Mouse (Mus musculus) kidney, embryonic 14.5 days (tissue): ENCODE results near the gene Dnajc4. TPM values are rescaled to one million over a fixed set of nuclear protein-coding genes. Genes with fewer than 3 reads are reported as not detected.

Experiments used
- ATAC-seq: fragments of 200-750 bp; cut with Nextera tagmentation; 2 replicates; pipeline ENCODE4 v1.8.0; 2017; ENCODE audit warnings: moderate number of reproducible peaks, mild to moderate bottlenecking, moderate TSS enrichment, moderate library complexity; ENCODE audit not compliant: low FRiP score, low TSS enrichment
- H3K27ac ChIP-seq: fragments of 300-500 bp; sonication (generic); 2 replicates; pipeline ENCODE4 v1.5.1; 2014; ENCODE audit warnings: low read depth, mild to moderate bottlenecking, low read length, moderate library complexity, mixed read lengths
- H3K27me3 ChIP-seq: fragments of 300-500 bp; sonication (generic); 2 replicates; pipeline ENCODE4 v1.6.1; 2014; ENCODE audit warnings: mild to moderate bottlenecking, low read length; ENCODE audit not compliant: control insufficient read depth, insufficient read depth
- H3K36me3 ChIP-seq: fragments of 300-500 bp; sonication (generic); 2 replicates; pipeline ENCODE4 v1.6.1; 2014; ENCODE audit warnings: low read length, mixed read lengths; ENCODE audit not compliant: control insufficient read depth, insufficient read depth
- H3K4me1 ChIP-seq: fragments of 300-500 bp; sonication (generic); 2 replicates; pipeline ENCODE4 v1.6.1; 2014; ENCODE audit warnings: low read length, mixed read lengths; ENCODE audit not compliant: control insufficient read depth, insufficient read depth
- H3K4me2 ChIP-seq: fragments of 300-500 bp; sonication (generic); replicated peaks from 2 replicates; pipeline ENCODE4 v1.6.1; 2014; ENCODE audit warnings: low read depth, mild to moderate bottlenecking, low read length
- H3K4me3 ChIP-seq: fragments of 300-500 bp; sonication (generic); 2 replicates; pipeline ENCODE4 v1.5.1; 2014; ENCODE audit warnings: mild to moderate bottlenecking, low read length
- H3K9ac ChIP-seq: fragments of 300-500 bp; sonication (generic); 2 replicates; pipeline ENCODE4 v1.6.1; 2014; ENCODE audit warnings: low read depth, mild to moderate bottlenecking, low read length, moderate library complexity
- H3K9me3 ChIP-seq: fragments of 300-500 bp; sonication (generic); 2 replicates; pipeline ENCODE4 v1.6.1; 2016; ENCODE audit warnings: low read length; ENCODE audit not compliant: control insufficient read depth
- WGBS: fragments of 180-500 bp; shearing (Covaris S2); extraction: QIAGEN DNeasy Blood & Tissue Kit; methylation state at CpG from one replicate; pipeline ENCODE4 v1.1.7; 2014; 5-methylcytosine and 5-hydroxymethylcytosine counted together
- polyA plus RNA-seq: library from polyadenylated mRNA; unstranded; fragments of >200 nt; fragmentation: Nextera tagmentation; extraction: Ambion mirVana; gene quantifications from 2 replicates; pipeline ENCODE4 v1.2.1, GENCODE M21; 2014

The Dnajc4 gene
- polyA plus RNA-seq, 1 experiment from 2014 or later = 24.0 TPM

GRCm38 (mm10) chr19:6972247-6972917 is 20.0 kb downstream of the Dnajc4 start:
- Histone ChIP-seq H3K27me3 (no peaks in the 10 kb centered on the region), H3K27ac (no peak overlapping the region), H3K9me3 (no peaks in the 10 kb centered on the region), H3K4me2 (no peak overlapping the region), H3K4me3 (no peak overlapping the region), H3K4me1 (peaks cover 46% of the 10 kb centered on the region), H3K9ac (no peak overlapping the region), H3K36me3 (peaks cover 6% of the 10 kb centered on the region)
- no peak for ATAC-seq
- WGBS = 69% methylated on average over 13 of the region's 13 CpGs

DNA sequence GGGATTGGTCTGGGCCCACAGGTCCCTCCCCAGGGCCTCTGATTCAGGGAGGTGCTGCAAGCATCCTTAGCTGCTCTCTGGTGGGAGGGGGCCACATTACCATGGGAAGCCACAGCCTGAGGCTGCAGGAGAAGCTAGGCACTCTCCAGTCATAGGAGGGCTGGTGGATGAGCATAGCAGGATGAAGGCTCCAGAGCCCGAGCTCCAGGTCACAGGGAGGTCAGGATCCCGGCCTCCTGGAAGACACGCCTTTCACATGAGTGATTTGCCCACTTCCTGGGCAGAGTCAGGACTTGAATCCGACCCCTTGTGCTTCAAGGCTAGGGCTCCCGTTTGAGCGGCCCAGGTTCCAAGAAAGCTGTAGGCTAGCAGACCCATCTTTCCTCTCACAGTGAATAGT is 20.7 kb downstream of the Dnajc4 start:
- no peak overlapping the region for H3K27ac ChIP-seq
- no peak overlapping the region for H3K4me2 ChIP-seq
- H3K9ac ChIP-seq = peak overlapping the region; percentile 34; the same call in 1 of the 2 replicates
- H3K4me1 ChIP-seq = peaks cover 41% of the 10 kb centered on the region
- H3K4me3 ChIP-seq = no peak overlapping the region
- no peak for ATAC-seq
- H3K36me3 ChIP-seq = peaks cover under 1% of the 10 kb centered on the region; the same call in 1 of the 2 replicates
- WGBS = 10% methylated on average over 6 of the region's 6 CpGs
- no peaks in the 10 kb centered on the region for H3K9me3 ChIP-seq
- no peaks in the 10 kb centered on the region for H3K27me3 ChIP-seq

GRCm38 (mm10) chr19:6970460-6971085 is 21.8 kb downstream of the Dnajc4 start:
- peak overlapping the region; percentile 80 for H3K4me2 ChIP-seq
- no peak for ATAC-seq
- peak overlapping the region; percentile 42 for H3K9ac ChIP-seq
- H3K4me1 ChIP-seq = peaks cover 34% of the 10 kb centered on the region
- H3K36me3 ChIP-seq = peaks cover 10% of the 10 kb centered on the region
- no peaks in the 10 kb centered on the region for H3K9me3 ChIP-seq
- H3K27me3 ChIP-seq = no peaks in the 10 kb centered on the region
- H3K27ac ChIP-seq = peak overlapping the region; percentile 37; the same call in 1 of the 2 replicates
- H3K4me3 ChIP-seq = peak overlapping the region; percentile 64
- 24% methylated on average over 11 of the region's 11 CpGs for WGBS

GRCm38 (mm10) chr19:6969665-6970381 is 22.5 kb downstream of the Dnajc4 start:
- Histone ChIP-seq H3K27me3 (no peaks in the 10 kb centered on the region), H3K9ac (peak overlapping the region; percentile 71), H3K36me3 (peaks cover 16% of the 10 kb centered on the region), H3K27ac (no peak overlapping the region; the same call in 1 of the 2 replicates), H3K4me2 (peak overlapping the region; percentile 80), H3K4me3 (peak overlapping the region; percentile 64), H3K4me1 (peaks cover 34% of the 10 kb centered on the region), H3K9me3 (no peaks in the 10 kb centered on the region)
- peak; percentile 70 for ATAC-seq
- 1% methylated on average over 55 of the region's 55 CpGs for WGBS

- Histone ChIP-seq H3K9ac (peak overlapping the region; percentile 71), H3K4me1 (peaks cover 34% of the 10 kb centered on the region), H3K36me3 (peaks cover 21% of the 10 kb centered on the region), H3K27ac (peak overlapping the region; percentile 20; the same call in 1 of the 2 replicates), H3K4me2 (peak overlapping the region; percentile 80), H3K9me3 (no peaks in the 10 kb centered on the region), H3K4me3 (peak overlapping the region; percentile 64), H3K27me3 (no peaks in the 10 kb centered on the region)
- no peak; the same call in 1 of the 2 replicates for ATAC-seq
- under 1% methylated on average over 20 of the region's 20 CpGs for WGBS
Observed at GRCm38 (mm10) chr19:6969291-6969664, 23.1 kb downstream of the Dnajc4 start.

DNA sequence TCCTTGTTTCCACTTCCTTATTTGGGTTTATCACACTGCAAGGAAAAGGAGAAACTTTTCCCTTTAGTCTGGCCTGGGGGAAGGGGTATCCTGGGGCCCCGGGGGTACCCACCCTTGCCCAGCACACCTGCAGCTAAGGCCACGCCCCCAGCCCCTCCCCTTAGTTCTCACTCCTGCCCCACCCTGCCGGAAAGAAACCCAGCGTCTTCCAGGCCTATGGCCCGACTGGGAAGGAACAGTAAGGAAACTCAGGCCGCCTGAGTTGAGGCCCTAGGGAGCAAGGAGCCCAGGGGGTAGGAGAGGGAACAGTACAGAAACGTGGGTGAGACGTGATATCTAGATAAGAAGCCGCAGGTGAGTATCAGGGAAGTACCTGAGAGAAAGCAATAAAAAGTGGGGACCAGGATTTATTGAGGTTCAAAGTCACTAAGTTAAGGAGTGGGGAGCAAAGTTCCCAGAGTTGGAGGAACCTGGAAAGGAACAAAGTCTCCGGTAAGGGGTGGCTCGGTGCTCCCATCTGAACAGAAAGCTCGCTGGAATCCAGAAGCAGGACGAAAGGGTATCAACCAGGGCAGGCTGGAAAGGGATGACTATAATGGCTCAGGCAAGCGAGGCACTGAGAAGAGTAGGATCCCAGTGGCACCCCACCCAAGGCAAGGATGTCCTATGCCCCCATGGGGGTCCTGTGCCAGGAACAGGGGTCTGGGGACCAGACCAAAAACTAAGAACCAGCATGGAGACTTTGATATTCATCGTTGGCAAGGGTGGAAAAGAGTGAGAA is 23.7 kb downstream of the Dnajc4 start:
- Histone ChIP-seq H3K36me3 (peaks cover 27% of the 10 kb centered on the region), H3K4me1 (peaks cover 34% of the 10 kb centered on the region), H3K9ac (peak overlapping the region; percentile 71), H3K27ac (peak overlapping the region; percentile 20; the same call in 1 of the 2 replicates), H3K27me3 (no peaks in the 10 kb centered on the region), H3K9me3 (no peaks in the 10 kb centered on the region), H3K4me3 (peak overlapping the region; percentile 64), H3K4me2 (peak overlapping the region; percentile 80)
- 0 out of 2 replicates have a peak, but pooled peaks have one; percentile 5 for ATAC-seq
- 9% methylated on average over 15 of the region's 15 CpGs for WGBS

DNA sequence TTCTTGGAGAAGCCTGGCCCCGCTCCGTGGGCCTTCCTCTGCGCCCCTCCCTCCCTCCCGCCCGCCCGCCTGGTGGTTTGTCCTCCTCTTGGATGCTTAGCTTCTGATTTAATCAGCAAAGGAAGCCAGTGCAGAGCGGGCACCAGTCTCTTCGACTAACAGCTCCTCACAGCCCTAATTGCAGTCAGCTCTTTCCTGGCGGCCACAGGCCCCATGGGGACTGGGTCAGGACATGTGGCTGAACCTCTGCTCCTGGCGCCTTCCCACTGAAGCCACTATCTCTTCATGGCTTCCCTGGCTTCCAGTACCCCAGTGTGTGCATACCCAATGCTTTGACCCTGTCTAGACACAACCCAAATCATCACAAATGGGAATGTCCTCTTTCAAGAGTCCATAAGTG is 35.9 kb downstream of the Dnajc4 start:
- Histone ChIP-seq H3K36me3 (peaks cover 72% of the 10 kb centered on the region), H3K9me3 (no peaks in the 10 kb centered on the region), H3K27ac (no peak overlapping the region), H3K4me1 (peaks cover 11% of the 10 kb centered on the region), H3K9ac (no peak overlapping the region), H3K4me3 (no peak overlapping the region), H3K27me3 (no peaks in the 10 kb centered on the region), H3K4me2 (no peak overlapping the region)
- WGBS = 90% methylated on average over 10 of the region's 10 CpGs
- no peak for ATAC-seq

- Histone ChIP-seq H3K4me1 (peaks cover 11% of the 10 kb centered on the region), H3K4me3 (no peak overlapping the region), H3K4me2 (no peak overlapping the region), H3K27me3 (no peaks in the 10 kb centered on the region), H3K9ac (no peak overlapping the region), H3K36me3 (peaks cover 69% of the 10 kb centered on the region), H3K27ac (no peak overlapping the region), H3K9me3 (no peaks in the 10 kb centered on the region)
- ATAC-seq = no peak
- WGBS = 81% methylated on average over 7 of the region's 7 CpGs
Observed at GRCm38 (mm10) chr19:6955424-6955823, 36.9 kb downstream of the Dnajc4 start.
